Mouse (Mus musculus) CD4-positive, CD25-positive, alpha-beta regulatory T cell, adult 2 months (primary cell): ENCODE data around the gene Elmo2.
A peak's percentile ranks its signal among the peaks of the same experiment; 100 is the strongest.

Experiments used
- DNase-seq: peaks from one replicate; pipeline ENCODE4 v3.0.0-alpha.2; 2012; ENCODE audit warnings: low read depth, low spot score

Elmo2 gene

DNA sequence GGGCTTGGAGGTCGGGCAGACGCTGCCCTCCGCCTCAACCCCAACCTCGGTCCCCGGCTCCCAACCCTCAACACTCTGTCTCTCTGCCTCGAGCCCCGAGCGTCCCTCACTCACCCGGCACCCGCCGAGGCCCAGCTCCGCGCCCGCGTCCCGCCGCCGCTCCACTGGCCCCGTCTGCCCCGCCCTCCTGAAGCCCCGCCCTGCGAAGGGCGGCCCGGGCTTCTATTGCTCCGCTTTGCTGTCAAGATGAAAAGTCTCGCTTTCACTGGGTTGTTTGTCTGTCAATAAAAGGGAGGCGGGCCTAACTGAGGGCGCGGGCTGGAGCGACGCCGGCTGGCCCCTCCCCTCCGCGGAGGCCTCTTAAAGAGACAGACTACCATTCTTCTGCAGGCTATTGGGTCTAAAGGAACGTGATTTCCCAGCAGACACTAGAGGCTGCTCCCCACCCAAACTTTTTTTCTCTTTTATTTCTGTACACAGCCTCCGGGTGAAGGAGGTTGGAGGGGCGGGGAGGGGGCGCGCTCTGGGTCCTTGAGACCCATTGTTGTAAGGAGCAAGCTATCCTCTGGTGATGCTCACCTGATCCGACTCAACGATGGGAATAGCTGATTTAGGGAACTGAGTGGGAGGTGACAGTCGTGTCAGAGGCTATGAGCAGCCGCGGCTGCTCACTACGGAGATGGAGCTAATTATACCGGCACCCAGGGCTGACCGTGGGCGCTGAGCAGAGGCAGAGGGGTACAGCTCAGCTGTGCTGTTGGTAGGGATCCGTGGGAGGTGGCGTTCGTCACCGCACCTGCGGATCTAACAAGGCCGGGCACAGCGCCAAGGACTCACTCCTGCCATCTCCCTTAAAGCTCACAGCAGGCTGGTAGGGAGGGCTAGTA is at the start of gene Elmo2:
Elmo2 (minus strand) TSS at position 176 of the 887 bp plus-strand sequence.
- DNase-seq, result peak; percentile 98

DNA sequence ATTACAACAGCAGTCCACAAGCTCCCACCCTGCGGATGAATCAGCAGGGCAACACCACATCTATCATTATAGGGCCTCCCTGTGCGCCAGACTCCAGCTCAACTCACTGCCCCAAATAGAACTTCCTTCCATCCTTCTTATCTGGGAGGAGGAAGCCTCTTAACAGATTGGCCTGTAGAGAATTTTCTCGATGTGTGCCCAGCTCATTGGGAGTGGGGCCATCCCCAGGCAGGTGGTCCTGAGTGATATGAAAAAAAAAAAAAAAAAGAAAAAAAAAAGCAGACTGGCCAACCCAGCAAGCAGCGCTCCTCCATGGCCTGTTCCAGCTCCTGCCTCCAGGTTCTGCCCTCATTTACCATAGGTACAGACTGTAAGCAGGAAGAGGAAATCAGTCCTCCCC is 49.7 kb upstream of the Elmo2 start:
- no peak for DNase-seq

DNA sequence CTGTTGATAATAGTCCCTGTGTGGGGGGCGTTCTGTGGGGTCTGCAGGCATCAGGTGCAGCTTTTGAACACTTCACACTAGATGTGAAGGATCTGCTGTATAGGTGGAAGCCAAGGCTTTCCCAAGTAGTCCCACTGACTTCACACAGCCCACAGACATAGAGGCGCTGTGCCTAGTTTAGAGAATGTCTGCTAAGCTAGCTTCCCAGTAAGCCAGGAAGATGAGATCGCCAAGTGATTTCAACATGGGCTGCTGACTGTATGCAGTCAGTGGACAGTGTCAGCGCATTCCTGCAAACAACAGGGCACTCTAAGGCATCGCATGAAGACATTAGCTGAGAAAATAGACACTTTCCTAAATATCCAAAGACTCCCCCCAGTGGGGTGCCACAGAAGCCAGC is 49.2 kb upstream of the Elmo2 start:
- no peak for DNase-seq

DNA sequence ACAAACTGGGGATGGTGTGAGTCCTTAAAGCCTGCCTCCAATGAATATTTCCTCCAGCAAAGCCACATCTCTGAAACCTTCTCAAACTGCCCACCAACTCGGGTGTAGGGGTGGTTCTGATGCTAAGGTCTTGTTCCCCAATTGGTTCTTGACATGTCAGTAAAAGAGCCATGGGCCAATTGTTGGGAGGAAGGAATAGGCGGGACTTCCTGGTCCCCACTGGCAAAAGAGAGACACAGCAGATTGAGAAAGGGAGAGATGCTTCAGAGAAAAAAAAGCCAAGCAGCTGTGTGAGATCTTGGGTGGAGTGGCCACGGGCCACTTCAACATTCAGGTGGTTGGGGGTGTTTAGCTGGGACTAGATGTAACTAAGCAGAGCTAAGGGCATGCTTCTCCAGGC is 44.8 kb upstream of the Elmo2 start:
- no peak for DNase-seq

DNA sequence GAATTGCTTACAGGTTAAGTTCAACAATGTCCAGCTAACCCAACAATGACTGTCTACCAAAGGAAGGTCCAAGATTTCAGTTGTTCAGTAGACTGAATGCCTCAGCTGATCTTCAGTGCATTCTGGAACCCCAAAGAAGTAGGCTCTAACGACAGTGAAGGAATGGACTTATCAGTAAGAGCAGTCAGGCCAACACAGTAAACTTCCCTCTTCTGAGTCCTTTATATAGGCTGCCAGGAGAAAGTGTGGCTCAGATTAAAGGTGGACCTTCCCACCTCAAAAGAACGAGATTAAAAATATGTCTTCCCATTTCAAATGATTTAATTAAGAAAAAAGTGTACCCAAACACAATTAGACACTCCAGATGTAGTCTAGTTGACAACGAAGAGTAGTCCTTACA is 44.1 kb upstream of the Elmo2 start:
- DNase-seq, result no peak

DNA sequence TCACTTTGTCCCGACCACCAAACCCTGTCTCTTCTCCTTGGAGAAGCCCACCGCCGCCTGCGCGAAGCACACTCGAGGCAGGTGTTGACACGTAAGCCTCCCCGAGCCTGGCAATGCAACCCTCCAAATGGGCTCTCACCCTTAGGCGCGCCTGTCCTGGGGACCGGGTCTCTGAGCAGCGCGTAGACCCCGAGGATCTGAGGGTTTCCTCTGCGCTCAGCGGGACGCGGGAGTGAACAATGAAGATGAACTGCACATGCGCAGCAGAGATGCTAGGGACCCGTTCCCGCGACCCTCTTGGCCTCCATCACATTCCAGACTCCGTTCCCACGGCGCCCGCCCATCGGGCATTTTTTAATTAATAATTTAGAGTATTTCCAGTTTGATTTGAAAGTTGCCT is 42.2 kb upstream of the Elmo2 start, which contains the start of gene Zfp663:
Zfp663 (minus strand) TSS at position 234 of the 400 bp plus-strand sequence.
- DNase-seq, result no peak

DNA sequence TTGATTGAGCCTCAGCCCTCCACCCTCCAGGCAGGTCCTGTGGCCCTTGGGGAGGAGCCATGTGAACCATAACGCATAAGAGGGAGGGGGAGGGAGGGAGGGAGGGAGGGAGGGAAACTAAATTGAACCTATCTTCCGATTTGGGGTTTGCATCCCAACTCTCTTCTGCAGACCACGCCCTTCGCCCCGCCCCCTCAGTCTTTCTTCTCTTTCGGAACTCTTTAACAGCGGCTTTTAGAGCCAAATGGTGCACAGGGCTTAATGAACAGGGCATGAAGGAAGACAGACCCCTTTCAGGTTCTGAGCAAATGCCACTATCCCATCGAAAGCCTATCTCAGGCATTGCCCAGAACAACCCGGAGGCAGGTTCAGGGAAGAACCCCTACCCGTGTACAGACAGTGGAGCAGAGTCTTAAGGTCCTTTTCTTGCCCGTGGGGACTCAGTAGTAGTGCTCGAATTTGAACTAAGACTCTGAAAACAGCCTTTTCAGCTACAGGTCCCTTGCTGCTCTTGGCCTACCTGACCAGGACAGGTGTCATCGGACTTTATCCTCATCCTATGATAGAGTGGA is 41.7 kb upstream of the Elmo2 start:
- peak; percentile 22 for DNase-seq

DNA sequence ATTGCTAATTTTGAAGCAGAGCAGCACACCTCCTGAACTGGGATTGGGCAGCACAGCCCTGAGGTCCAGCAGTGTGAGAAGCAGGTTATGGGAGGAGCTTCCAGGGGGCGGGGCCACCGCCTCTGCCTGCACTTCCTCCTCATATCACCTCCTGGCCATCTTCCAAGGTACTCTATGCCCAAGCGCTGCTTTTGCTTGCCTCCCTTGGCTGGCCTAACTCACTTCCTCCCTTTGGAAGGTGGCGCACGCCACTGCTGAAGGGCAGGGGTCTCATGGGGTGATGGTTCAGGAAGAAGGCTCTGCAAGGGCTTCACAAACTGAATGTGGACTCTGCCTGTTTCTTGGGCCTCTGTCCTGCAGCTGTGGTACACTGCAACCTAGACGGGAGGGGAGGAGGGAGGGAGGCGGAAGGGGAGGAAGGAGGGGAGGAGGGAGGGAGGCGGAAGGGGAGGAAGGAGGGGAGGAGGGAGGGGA is 40.8 kb upstream of the Elmo2 start:
- peak; percentile 50 for DNase-seq

DNA sequence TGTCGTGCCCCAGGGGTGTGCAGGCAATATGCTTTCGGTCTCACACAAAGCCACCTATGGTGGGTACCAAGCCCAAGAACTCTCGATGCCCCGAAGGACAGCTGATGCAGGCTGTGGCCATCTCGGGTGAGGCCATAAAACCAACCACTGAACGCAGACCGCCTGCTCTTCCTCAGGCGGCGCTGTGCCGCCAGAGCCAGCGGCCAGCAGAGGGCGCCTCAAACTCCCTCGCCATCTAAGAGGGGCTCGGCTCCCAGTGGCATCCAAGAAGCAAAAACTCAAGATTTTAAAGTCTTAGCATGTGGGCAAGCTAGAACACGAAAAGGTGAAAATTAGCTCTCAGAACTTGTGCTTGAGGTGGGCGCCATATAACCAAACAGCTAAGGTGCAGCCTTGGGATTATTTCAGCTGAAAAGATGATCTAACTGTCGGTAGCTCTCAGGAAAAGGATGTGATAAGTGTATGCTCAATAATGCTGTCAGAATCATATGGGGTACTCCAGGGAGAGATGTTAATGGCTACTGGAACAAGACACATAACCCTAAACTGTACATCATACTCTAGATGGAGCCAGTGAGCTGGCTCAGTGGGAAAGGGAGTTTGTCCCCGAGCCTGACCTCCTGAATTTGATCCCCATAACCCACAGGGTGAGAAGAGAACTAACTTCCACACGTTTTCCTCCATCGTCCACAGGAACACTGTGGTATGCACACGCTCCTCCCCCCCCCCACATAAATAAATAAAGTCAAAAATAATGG is 38.2 kb upstream of the Elmo2 start:
- DNase-seq, result peak; percentile 69

DNA sequence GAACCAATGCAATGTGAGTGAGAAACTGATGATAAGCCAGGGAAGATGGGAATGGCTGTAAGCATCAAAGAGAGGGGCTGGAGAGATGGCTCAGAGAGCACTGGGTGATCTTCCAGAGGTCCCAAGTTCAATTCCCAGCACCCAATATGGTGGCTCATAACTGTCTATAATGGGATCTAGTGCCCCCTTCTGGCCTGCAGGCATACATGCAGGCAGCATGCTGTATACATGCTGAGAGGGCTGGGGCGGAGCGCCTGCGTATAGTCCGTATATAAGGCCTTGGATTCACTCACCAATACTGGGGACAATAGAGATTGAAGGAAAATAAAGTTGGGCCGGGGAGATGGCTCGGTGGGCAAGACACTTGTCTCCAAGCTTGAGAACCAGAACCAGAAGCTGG is 37.0 kb upstream of the Elmo2 start:
- DNase-seq, result no peak

DNA sequence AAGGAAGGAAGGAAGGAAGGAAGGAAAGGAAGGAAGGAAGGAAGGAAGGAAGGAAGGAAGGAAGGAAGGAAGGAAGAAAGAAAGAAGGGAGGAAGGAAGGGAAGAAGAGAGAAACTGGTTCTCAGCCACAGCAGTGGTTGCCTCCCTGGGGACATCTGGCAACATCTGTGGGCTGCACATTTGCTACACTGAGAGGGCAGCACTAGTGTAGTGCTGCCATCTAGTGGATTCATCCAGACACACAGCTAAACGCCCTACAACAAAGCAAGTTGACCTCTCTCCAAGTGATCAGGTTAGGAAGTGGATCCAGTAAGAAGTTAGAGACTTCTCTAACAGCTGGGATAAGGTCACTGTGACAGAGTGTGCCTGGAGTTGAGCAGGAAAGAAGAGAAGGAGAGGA is 34.6 kb upstream of the Elmo2 start:
- peak; percentile 75 for DNase-seq

DNA sequence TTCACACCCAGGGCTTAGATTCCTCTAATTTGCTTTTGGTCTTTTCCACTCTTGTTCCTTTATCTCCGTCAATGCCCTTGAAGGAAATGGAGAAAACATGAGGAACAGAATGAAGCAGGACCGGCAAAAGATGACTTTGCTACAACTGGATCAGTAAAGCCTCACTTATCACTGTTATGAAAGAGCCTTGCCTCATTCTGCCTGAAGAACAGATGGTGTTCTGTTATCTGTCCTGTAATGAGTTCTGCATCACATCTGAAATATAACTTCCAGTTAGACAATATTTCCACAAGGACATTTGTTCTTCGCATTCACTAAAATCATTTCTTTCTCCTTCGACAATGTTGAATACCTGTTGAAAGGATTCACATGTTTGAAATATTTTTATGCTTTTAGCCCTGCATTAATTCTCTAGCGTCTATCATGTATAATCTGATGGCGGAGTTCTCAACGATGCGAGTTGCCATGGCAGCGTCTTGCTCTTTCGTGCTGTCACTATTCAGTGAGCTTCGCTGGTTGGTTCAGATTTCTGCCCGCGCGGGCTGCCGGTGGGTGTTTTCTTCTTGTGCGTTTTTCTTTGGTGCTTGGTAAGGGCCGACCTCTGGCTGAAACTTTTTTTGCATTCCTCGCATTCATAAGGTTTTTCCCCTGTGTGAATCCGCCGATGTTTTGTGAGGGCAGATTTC is 25.7 kb upstream of the Elmo2 start:
- DNase-seq, result no peak

DNA sequence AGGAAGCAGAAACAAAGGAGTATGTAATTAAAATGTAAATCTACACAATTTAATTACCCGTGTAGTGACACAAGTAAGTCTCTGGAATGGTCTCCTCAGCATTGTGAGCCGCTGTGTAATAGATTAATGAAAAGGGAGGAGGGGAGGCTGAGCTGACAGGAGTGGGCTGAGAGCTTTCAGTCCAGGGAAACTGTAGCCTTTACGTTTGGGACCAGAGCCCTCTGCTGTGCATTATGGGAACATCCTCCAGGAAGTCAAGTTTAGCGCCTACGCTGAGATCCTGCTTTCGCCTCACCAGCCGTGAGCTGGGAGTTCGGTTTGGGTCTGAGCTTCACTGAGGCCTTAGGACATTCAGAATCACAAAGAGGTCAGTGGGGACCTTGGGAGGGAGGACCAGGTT is 23.2 kb upstream of the Elmo2 start:
- no peak for DNase-seq

DNA sequence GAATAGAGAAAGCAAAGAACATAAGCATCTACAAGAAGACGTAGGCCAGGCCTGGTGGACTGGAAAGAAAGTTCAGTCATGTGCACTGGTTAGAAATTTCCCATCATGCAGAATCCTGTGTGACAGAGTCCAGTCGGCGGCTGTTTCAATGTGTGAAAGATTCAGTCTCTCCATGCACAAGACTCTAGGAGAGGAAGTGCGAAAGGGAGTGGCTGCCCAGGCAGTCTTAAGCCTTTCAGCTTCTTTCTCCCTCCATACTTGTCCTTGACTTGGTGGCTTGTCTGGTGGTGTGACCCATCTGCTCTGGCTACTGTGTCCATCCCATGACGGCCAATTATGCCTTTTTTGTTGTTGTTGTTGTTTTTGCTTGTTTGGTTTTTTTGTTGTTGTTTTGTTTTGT is 19.9 kb upstream of the Elmo2 start:
- no peak for DNase-seq

DNA sequence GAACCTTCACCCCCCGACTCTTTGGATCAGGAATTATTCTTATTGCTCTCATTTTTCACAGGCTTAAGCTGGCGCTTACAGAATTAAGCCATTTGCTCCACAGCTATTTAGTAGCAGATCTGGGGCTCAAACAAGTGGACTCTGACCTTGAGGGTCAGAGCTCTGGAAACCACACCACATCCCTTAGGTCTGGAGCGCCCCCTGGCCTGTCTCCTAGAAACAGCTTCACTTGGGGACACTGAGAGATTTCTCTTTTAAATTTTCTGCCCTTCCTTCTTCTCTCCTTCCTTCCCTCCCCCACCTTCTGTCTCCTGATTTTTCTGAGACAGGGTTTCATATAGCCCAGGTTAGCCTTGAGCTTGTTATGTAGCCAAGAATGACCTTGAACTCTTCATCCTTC is 10.9 kb upstream of the Elmo2 start:
- peak; percentile 38 for DNase-seq

DNA sequence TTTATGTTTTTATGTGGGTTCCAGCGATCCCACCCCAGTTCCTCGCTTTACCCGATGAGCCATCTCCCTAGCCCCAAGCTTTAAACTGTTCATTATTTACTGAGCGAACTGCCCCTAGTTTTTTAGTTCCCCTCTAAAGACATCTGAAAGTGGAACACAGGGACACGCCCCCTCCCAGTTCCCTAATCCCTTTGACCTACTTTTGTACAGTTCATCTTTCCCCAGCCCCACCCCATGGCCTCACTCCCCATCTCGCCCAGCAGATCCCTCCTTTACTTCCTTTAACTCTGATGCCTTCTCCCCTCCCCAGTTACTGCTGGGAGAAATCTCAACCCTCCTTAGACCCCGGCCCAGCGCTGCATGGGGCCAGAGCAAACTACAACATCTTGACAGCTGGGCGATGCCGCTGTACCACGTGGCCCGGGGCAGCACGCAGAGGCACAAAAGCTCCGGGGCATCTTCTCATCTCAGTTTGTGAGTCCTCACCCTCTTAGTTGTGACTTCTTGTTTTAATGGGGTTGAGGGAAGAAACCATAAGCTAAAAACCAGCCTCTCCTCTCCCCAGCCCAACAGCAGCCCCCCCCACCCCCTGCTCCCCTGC is 6.4 kb upstream of the Elmo2 start:
- no peak for DNase-seq

DNA sequence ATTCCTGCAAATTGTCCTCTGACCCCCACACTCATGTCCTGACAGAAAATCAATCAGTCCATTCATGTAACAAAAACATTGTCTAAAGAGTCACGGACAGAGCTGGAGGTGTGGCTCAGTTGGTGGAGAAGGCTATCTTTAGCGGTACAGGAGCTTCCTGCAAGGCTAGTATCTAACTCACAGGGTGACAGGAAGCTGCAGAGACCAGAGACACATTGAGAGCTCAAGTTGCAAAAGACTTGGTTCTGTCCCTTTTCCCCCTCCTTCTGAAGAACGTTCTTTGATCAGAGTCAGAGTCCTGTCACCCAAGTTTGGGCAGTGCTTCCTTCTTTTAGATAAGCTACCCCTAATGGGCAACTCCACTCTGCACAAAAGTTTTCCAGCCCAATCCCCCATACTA is 3.4 kb upstream of the Elmo2 start:
- no peak for DNase-seq

DNA sequence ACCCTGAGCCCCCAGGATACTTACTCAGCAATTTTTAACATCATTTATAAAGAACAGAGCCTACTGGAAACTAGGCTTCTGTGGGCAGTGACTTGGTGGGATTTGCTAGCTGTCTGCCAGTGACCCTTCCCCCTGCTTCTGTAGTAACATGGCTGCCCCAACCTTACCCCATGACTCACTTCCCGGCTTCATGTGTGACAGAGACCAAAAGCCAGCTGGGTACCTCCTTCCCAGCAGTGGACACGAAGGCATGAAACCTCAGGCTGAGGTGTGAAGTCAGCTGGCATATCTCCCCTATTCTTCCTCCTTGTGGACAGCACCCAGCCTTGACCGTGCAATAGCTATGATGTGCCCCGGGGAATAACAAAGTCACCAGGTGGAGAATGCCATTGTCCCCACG is 2.5 kb upstream of the Elmo2 start:
- DNase-seq, result no peak

DNA sequence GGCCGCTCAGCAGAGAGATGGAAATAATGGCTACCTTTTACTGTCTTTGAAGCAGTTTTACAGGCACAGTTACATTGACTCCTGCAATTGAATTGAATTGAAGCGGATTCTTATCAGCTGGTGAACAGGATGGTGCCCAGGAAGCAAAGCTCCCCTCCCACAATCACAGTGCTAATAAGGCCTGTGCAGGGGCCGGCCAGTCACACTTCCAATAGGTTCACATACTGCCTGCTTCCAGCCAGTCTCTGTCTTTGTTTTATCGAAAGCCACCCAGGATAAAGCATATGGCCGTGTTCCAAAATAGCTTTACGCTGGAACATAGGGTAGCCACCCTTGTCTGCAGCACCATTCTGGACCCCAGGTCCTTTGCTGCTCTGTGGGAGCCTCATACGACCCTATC is 1.1 kb upstream of the Elmo2 start:
- DNase-seq, result no peak

DNA sequence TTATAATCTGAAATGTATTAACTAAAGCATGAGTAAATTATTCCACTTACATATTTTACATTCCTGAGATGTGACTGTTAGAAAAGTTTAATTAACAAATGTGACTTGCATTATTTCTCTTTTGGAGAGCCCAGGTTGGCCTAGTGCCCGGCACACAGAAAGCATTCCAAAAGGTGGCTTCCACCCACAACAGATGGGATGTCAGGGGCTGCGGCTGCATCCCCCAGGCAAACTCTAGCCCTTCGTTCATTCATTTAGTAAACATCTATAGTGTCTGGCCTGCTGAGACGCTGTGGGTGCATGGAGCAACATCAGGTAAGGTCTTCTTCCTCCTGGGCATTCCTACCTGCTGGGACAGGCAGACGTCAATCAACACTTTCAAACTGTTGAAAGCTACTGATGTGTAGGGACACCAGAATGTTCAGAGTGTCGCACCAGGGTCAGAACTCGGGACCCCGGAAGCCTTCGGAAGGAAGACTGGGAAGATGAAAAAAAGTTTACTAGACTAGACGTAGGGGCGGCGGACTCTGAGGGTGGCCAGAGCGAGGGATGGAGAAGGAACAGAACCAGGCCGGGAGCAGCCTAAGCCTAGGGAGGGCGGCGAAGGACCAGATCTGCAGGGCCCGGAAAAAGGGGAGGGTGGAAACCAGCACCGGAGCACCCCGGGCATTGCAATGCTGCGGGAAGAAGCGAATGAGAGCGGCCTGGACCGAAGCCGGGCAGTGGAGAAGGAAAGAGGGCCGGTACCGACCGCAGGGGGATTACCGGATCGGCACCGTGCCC is 567 bp downstream of the Elmo2 start:
- no peak for DNase-seq

DNA sequence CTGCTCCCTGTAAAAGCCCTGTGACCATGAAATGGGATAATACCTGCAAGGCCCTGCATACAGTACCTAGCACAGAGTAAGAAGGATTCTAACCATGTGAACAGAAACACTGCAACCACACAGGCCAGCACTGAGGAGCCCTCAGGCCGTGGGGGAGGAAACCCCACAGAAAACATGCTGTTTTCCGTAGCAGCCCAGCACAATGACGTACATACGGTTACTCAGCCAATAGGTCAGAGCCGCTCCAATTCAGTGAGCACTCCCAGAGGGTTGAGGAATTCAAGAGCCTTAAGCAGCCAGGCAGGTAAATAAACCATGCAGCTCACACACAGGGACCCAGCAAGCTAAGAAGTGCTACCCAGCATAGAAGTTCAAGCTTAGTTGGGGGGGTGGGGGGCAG is 2.4 kb downstream of the Elmo2 start:
- DNase-seq, result no peak
